Mouse (Mus musculus) adrenal gland, postnatal 25 days (tissue): ENCODE measurements around the gene Dnaaf2. TPM values are rescaled to one million over a fixed set of nuclear protein-coding genes. Genes with fewer than 3 reads are reported as not detected.
"Not testable (repeated sequence)": the region's sequence is repeated elsewhere in the genome, so short reads cannot be mapped to it uniquely, and the experiment has no call there.

Experiments used
- DNase-seq: peaks from one replicate; pipeline ENCODE4 v3.0.0; 2021; ENCODE audit warnings: mixed read lengths
- microRNA-seq, 2 experiments: library from miRNA; unstranded; fragments of <30 nt; microRNA quantifications; one replicate each; pipeline ENCODE4 v1.2.0; 2021
- total RNA-seq: library from RNA; stranded (reverse); gene quantifications from 2 replicates; pipeline ENCODE4 v1.2.3, GENCODE M21; 2021

Gene Dnaaf2
- total RNA-seq, 1 experiment from 2014 or later, result 2.0 TPM

DNA sequence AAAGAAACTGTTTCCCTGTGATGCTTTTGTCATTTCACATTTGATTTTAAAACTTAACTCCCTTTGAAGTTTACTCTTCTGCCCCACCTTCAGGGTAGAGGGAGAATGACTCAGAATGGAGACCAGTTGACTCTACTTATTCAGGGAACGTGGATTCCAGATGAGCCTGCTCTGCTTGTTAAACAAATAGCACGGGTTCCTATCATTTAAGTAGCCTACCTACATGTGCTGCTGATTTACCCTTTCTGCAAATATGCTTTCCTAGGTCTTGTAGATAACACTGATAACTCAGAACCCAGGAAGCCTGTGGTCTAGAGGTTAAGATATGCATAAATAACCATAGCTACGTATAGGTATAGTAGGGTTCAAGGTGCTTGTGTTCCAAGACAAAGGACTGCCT is 33.3 kb downstream of the Dnaaf2 start:
- DNase-seq, result no peak

DNA sequence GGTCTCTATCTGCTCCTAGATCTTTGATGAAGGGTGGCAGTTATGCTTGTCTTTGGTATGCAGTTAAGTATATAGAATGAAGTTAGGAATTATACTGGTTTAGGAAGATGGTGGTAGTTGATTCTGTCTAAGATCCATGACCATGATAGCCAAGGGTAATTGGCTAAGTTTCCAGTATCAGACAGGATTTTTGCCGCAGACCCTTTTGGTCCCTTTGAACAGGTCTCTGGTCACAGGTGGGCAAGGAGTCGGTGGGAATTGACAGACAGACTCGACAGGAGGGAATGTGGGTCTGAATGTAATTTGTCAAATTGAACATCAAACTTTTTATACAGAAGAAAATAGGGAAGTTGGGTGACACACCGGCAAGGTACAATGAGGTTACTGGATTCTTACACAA is 34.6 kb downstream of the Dnaaf2 start:
- DNase-seq, result not testable (repeated sequence)

DNA sequence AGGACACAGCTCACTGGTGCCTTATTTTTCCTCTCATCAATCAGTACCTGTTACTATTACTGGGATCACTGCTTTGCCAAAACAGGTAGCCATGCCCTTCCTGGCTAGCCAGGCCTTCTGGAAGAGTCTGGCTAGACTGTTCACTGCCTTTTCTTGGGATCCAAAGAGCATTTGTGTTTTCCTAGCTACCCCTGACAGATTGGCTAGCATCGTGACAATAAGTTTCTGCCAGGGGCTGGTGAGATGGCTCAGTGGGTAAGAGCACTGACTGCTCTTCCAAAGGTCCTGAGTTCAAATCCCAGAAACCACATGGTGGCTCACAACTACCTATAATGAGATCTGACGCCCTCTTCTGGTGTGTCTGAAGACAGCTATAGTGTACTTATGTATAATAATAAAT is 37.6 kb downstream of the Dnaaf2 start:
- DNase-seq, result not testable (repeated sequence)

DNA sequence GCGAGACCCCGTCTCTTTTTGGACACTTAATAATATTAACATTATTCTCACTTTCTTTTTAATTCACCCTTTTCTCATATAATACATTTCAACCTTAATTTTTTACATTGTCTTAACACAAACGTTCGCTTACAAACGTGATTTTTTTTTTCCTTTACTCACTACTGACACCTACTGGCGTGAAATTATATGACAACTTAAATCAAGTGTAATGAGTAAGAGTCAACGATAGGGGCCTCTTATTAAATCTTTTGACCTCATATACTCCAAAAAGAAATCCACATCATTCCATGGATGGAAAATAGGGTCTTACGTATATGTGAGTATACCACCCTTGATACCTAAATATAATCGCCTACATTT is 38.7 kb downstream of the Dnaaf2 start:
- no peak for DNase-seq

DNA sequence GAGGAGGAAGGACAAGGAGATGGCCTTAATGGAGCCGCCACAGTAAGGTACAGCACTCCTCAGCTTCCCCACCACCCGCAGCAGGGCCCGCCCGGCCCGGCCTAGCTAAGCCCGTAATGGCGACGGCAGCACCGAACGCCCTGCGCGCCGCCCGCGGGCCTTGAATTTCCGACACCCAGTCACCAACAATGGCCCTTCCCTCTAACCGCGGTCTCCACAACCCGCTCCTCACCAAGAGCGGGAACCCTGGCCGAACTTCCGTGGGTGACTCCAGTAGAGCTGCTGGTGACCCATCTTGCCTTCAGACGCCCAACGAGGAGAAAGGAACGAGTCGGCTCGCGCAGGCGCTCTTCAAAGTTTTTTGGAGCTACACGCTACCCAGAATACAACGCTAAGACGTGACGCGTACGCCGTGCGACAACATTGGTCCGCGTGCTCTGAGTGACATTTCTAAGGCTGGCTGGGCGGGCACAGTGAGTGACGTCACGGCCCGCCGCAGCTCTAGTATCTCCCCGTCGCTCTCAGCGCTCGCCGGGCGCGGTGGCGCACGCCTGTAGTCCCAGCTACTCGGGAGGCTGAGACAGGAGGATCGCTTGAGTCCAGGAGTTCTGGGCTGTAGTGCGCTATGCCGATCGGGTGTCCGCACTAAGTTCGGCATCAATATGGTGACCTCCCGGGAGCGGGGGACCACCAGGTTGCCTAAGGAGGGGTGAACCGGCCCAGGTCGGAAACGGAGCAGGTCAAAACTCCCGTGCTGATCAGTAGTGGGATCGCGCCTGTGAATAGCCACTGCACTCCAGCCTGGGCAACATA is 39.3 kb downstream of the Dnaaf2 start, which contains the start of gene Rps29:
TSS of gene Rps29 (minus strand) at position 422 of the 813 bp plus-strand sequence.
- peak; percentile 95 for DNase-seq

GRCm38 (mm10) chr12:69158366-69158764 is 39.9 kb downstream of the Dnaaf2 start:
- DNase-seq, result no peak

- DNase-seq, result no peak
Measured at GRCm38 (mm10) chr12:69157107-69157506, 41.1 kb downstream of the Dnaaf2 start.

DNA sequence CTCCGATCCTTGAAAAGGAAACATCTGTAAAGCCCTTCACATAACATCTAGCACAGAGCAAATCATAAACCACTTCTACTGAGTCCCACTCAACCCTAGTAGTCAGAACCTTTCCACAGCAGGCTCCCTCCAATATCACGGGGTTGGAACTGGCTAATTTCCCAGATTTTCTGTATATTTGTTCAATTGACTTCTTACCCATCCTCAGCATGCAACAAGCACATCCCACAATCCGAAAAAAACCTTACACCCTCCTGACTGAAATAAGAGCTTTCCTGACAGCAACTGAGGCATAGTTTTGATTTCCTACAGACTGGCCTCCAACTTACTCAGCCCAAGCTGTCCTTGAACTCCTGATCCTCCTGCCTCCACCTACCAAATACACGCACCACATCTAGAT is 41.8 kb downstream of the Dnaaf2 start:
- DNase-seq, result no peak

- DNase-seq, result no peak
Measured at GRCm38 (mm10) chr12:69155923-69156322, 42.3 kb downstream of the Dnaaf2 start.

DNA sequence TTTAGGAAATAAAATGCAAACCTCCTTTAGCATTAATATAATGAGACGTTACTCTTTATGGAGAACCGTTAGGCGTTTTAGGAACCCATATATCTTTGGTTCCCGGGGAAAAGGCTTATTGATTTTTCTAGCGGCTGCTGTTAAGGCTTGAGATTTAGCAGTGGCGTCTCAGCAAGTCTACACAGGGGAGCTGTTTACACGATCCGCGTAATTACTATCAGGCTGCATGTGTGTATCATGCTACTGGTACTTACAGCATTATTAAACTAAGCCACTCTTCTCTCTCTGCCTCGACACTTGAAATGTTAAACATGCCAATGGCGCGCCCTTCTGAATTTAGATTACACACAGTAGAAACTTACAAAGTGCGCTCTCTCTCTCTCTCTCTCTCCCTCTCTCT is 48.2 kb downstream of the Dnaaf2 start:
- DNase-seq, result no peak

DNA sequence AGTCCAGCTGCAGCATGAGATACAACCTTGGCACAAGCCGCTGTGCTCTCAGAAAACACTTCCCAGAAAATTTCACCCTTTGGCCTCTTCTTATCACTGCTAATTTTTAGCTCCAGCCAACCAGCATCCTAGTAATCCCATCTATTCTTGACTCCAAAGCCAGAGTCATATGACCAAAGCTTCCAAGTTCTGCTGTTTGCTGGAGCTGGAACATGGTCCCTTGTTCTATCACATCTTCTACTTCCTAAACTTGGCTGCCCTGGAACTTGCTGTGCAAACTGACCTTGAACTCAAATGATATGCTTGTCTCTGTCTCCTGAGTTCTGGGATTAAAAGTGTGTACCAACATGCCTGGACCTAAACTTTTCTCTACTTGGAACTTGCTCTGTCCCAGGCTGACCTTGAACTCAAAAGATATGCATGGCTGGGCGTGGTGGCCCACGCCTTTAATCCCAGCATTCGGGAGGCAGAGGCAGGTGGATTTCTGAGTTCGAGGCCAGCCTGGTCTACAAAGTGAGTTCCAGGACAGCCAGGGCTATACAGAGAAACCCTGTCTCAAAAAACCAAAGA is 51.0 kb downstream of the Dnaaf2 start:
- no peak for DNase-seq

DNA sequence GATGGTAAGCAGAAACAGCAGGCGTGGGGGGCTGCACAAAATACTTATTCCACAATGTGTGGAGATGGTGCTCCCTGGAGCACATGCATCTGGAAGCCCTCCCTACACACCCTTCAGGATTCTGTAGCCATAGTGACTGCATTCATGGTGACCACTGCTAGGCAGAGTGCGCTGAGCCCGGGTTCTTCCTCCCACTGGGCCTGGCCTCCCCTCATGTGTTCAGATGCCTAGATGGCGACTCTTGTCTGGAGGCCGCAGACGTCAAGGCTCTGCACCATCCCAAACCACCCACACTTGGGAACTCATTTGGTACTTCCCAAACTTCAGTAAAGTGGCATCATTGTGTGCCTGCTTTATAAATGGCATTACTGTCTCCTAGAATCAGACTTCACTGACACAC is 54.8 kb downstream of the Dnaaf2 start:
- no peak for DNase-seq

GRCm38 (mm10) chr12:69139841-69140240 is 58.4 kb downstream of the Dnaaf2 start:
- DNase-seq, result no peak

- no peak for DNase-seq
Measured at GRCm38 (mm10) chr12:69139201-69139600, 59.0 kb downstream of the Dnaaf2 start.

Small RNA genes lying within 50 kb of the gene (microRNA-seq; reads per million reads assigned to microRNA genes)
- 0 reads per million in 2 experiments for gene Gm47287
- gene Gm47295, result 0.71 to 1.7 reads per million in 2 experiments

Other genes starting within 250 kb of the Dnaaf2 start
- gene Rps29, start 39.2 kb downstream of the Dnaaf2 start, total RNA-seq, result 1,073 and 1,362 TPM in 2 replicates
- 0.85 TPM in 1 of 2 replicates, not detected in the other for gene Lrr1, start 29.6 kb downstream of the Dnaaf2 start, total RNA-seq
- gene Rpl36al, start 14.3 kb downstream of the Dnaaf2 start, total RNA-seq, result 574 and 660 TPM in 2 replicates
- 48.4 and 54.3 TPM in 2 replicates for gene Mgat2, start 14.3 kb downstream of the Dnaaf2 start, total RNA-seq
- gene Gm49383, start 1.3 kb downstream of the Dnaaf2 start, total RNA-seq, result 6.6 and 6.8 TPM in 2 replicates
- 5.4 and 6.9 TPM in 2 replicates for gene Gm49384, start 5.8 kb upstream of the Dnaaf2 start, total RNA-seq
- 5.7 and 5.8 TPM in 2 replicates for gene Pole2, start 29.8 kb upstream of the Dnaaf2 start, total RNA-seq
- 6.8 and 10.6 TPM in 2 replicates for gene Klhdc1, start 42.7 kb upstream of the Dnaaf2 start, total RNA-seq
- 54.6 and 65.0 TPM in 2 replicates for gene Klhdc2, start 98.3 kb upstream of the Dnaaf2 start, total RNA-seq
- 41.7 and 47.0 TPM in 2 replicates for gene Nemf, start 158.7 kb upstream of the Dnaaf2 start, total RNA-seq
- 112 and 118 TPM in 2 replicates for gene Arf6, start 173.7 kb upstream of the Dnaaf2 start, total RNA-seq
- 1.5 TPM in 1 of 2 replicates, not detected in the other for gene Gm9887, start 174.0 kb upstream of the Dnaaf2 start, total RNA-seq